Mouse (Mus musculus) frontal cortex, postnatal 25 days (tissue): ENCODE results near the gene Mapkbp1.

ENCODE experiments used
- DNase-seq, 2 experiments: peaks; one replicate each; pipeline ENCODE4 v3.0.0; 2022; ENCODE audit warnings: low spot score in 2 of 2

Gene Mapkbp1

DNA sequence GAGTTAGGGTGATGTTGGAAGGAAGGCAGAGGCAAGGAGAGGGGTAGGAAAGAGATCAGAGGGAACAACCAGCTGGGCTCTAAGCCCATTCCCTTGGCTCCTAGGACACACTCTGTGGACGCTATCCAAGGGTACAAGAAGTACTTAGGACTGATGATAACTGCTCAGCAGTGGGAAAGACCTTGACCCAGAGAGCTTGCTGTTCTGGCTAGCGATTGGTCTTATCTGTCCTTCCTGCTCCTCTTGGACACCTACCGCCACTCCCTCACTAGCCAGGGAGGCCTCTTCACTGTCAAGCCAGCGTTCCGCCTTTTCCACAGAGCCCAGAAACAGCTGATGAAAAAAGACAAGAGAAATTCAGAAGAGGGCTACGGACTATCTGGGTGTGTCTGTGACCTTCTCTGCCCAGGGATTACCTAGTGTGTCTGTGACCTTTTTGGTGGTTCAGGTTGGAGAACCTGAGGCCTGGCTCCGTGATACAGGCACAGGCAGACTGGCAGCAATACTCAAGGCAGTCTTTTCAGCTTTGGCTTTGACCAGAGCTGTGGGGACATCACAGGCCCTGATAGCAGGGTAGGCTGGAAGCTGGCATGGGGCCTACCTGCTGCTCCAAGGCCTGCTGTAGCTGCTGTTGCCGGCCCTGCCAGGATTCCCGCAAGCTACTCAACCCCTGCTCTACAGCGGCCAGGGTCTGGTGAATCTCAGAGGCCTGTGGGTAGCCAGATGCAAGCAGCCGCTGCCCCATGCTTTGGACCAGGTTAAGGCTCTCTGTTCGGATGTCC, 82.5 kb downstream of the Mapkbp1 start:
- DNase-seq: no peak

DNA sequence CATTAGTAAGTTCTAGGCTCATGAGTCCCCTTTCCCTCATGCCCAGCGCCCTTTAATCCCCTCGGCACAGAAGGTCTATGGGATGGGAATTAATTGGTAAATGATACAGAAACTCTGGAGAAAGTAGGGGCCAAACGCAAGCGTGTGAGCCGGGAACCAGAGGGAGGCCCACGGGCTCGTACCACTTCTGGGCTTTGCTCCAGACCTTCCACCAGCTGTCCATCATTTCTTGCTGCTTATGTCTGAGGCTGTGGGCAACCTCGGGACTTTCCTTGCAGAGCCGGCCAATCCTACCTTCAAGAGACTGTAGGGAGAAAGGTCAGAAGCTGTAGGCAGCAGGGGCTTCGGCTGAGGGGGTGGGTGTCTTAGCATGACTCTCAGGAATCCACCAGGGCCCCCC, 83.4 kb downstream of the Mapkbp1 start:
- DNase-seq: no peak

DNA sequence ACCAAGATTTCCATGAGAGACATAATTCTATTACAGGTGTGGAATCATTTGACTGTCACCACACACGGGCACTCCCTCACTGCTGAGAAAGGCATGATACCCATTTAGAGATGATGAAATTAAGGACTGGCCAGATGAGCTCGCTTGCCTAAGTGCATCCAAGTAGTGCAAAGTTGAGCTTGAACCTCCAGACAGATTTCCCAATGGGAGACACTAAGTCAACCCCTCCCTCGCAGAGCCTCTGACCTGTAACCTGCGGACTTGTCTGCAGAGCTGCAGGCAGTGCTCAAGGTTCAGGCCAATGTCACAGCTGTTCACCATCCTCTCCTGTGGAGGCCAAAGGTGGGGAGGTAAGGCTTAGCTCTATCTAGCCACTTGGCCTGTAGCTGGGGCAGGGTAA, 86.3 kb downstream of the Mapkbp1 start:
- no peak for DNase-seq

GRCm38 (mm10) chr2:120059466-120059865, 87.0 kb downstream of the Mapkbp1 start:
- DNase-seq: no peak

DNA sequence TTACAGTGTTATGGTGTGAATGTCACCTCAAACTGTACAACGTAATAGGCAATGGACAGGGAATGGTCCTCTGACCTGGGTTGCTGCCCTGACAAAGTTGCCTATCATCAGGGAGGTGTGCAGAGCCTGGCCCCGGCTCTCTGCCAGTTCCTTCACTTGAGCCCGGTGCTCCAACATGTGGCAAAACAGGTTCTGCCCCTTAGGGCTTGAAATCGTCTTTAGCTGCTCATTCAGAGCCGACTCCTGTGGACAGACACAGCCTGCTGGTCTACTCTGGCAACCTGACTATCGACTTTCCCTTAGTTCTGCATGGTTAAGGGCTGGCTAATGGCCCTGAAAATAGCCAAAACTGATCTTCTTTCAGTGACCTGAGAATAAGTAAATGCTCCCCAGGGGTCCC, 87.7 kb downstream of the Mapkbp1 start:
- DNase-seq: no peak

GRCm38 (mm10) chr2:120060651-120061050, 88.2 kb downstream of the Mapkbp1 start:
- DNase-seq: no peak

GRCm38 (mm10) chr2:120062248-120062647, 89.7 kb downstream of the Mapkbp1 start:
- DNase-seq: no peak

DNA sequence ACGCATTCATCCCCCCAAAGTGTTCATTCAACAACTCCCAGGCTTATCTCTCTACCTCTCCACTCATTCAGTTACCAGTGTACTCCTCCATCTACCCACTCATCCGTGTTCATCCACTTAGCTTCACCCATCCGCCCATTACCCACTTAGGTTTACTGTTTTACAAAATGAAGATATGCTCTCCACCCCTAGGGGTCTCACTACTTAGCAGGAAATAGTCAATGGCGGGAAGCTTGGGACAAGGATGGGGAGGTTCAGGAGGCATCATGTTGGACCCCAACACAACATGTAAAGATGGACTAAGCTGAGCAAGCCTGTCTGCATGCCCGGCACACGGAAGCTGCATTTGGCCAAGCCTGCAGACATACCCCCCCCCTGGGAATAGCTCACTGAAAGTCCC, 92.1 kb downstream of the Mapkbp1 start:
- no peak for DNase-seq

- no peak for DNase-seq
Observed at GRCm38 (mm10) chr2:120065243-120065642, 92.7 kb downstream of the Mapkbp1 start.

DNA sequence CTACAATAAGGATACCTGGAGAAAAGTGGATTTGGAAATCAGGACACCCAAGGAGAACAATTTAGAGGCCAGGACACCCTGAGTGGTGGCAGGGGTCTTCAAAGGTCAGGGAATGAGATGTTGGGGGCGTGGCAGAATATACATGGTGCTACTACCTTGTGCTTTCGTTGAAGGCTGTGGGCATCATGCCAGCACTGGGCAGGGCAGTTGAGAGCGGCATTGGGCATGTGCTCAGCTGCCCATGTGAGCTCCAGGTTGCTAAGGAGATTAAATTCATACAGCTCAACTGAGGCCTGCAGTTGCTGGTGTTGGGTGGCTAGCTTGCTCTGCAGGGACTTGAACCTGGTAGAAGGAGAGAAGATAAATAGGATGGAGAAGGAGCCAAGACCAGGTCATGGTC, 93.7 kb downstream of the Mapkbp1 start:
- no peak for DNase-seq

GRCm38 (mm10) chr2:120068555-120069465, 96.3 kb downstream of the Mapkbp1 start:
- DNase-seq: no peak

- DNase-seq: peak; percentile 36 to 49
Observed at GRCm38 (mm10) chr2:120069466-120069990, 97.0 kb downstream of the Mapkbp1 start.

DNA sequence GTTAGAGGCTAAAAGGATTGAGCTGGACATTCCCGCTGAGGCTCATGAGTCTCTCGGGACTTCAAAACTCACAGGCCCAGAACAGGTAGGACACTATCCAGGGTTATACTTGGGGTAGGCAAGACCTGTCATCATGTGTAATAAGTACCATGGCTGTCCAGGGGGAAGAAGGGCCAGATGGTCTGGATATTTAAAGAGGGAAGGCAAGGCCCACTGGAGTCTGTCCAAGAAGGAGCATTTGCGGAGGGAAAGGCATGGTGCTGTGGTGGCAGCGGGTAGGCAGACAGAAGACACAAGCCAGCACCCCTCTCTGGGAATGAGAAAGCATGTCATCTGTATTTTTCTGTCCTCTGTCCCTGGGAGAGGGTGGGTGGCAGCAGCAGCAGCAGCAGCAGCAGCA, 101.6 kb downstream of the Mapkbp1 start:
- no peak for DNase-seq

DNA sequence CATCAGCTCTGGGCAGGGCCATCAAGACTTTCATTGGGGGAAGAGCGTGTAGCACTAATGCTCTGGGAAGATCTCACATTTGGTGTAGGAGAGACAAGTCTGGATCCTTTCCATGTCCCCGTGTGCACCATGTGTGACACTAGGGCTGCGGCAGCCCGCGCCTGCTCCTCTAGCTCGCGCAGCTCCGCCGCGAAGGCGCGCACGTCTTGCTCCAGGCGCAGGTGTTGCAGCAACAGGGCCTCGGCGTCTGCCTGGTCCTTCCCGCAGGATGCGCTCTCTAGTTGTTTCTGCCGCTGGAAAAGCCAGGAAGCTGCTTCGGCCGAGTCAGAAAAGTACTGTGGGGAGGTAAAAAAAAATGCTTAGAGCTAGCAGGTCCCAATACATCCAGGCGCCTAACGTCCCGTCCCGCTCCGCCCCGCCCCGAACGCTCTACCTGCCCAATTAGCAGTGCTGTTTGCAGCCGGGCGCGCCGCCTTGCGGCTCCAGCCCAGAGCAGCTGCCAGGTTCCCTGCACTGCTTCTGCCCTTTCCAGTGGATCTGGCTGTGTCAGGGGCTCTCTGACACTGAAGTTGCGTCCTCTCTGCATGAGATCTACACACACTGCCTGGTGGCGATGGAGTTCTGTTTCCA, 103.7 kb downstream of the Mapkbp1 start:
- DNase-seq: peak in 1 of 2 experiments; percentile 22
